In the genomic region with DNA sequence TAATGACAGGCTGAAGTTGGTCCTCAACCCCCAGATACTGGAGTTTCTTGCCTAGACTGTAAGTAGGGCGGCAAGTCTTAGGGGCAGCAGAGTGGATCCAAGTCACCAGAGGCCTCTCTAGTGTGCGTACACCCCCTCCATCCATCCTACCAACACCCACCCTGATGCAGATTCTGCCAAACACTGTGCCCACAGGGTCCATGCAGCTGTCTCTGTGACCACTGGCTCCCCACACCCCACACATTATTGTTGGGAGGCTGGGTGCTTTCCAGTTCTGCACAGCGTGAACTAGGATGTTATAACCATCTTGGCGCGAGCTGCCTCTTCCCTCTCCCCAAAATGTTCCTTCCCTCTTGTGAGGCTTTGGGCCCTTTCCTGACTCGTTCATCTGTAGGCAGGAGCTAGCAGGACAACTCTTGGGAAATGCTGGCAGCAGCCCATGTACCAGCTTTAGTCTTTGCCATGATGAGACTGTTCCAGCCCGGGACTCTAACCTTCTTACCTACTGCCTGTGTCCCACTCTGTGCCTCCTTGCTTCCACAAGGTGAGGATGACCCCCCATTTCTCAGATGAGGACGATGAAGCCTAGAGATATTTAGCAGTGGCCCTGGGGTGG, we compare ENCODE assay signal across 23 mouse cellular contexts. TPM values are rescaled to one million over a fixed set of nuclear protein-coding genes. Genes with fewer than 3 reads are reported as not detected.
A peak's percentile ranks its signal among the peaks of the same experiment; 100 is the strongest.
DNase-seq lines count a peak whose midpoint lies in the region; ATAC-seq and TF ChIP-seq lines count a peak whose summit lies in the region.
"Had no signal": no experiment of that assay in that cellular context is flagged by ENCODE, and none has a peak within 500 bp of the region (broad histone marks: within the 10 kb centered on the region; RNA-seq: fewer than 3 reads in every experiment).

No protein-coding gene starts in this region.

- intact Hi-C loops in heart, adult 2 months (cut with DNase I): no loop called here

- no peak for TF ChIP-seq POLR2A in heart, adult 2 months (IDR thresholded peaks at IDR 0.05; ENCODE audit: insufficient read depth, low read depth, low read length)
- TF ChIP-seq POLR2A in liver, adult 2 months (IDR thresholded peaks at IDR 0.05; ENCODE audit: extremely low read depth, insufficient read depth, low read length): no peak
- TF ChIP-seq POLR2A in myocyte (IDR thresholded peaks at IDR 0.05; ENCODE audit: insufficient read length, low read depth): no peak

- no peaks in the 10 kb centered on the region for H3K79me2 ChIP-seq in heart, adult 2 months (replicated peaks; ENCODE audit: control insufficient read depth, insufficient read depth, low read length)
- H3K79me2 ChIP-seq in liver, adult 2 months (ENCODE audit: control insufficient read depth, insufficient read depth, low read length): no peaks in the 10 kb centered on the region
- no peaks in the 10 kb centered on the region for H3K79me2 ChIP-seq in myocyte (ENCODE audit: control insufficient read depth, insufficient read depth)

- no peak overlapping the region for H3K4me3 ChIP-seq in embryonic facial prominence, embryonic 13.5 days
- no peak overlapping the region for H3K4me3 ChIP-seq in embryonic facial prominence, embryonic 10.5 days
- H3K4me3 ChIP-seq in heart, embryonic 15.5 days: no peak overlapping the region
- no peak overlapping the region for H3K4me3 ChIP-seq in heart, adult 2 months
- no peak overlapping the region for H3K4me3 ChIP-seq in liver, adult 2 months (ENCODE audit: insufficient read depth, low read depth, low read length)
- no peak overlapping the region for H3K4me3 ChIP-seq in myocyte
- H3K4me3 ChIP-seq: erythroblast, embryonic 14.5 days; hindbrain, embryonic 10.5 days; kidney, embryonic 15.5 days; limb, embryonic 10.5 days; liver, embryonic 12.5 days had no signal

- H3K36me3 ChIP-seq in embryonic facial prominence, embryonic 13.5 days: no peaks in the 10 kb centered on the region
- no peaks in the 10 kb centered on the region for H3K36me3 ChIP-seq in embryonic facial prominence, embryonic 10.5 days (replicated peaks)
- H3K36me3 ChIP-seq in heart, embryonic 15.5 days: no peaks in the 10 kb centered on the region
- no peaks in the 10 kb centered on the region for H3K36me3 ChIP-seq in heart, adult 2 months (ENCODE audit: control insufficient read depth, insufficient read depth, low read length)
- H3K36me3 ChIP-seq in liver, adult 2 months (ENCODE audit: control insufficient read depth, insufficient read depth, low read length): no peaks in the 10 kb centered on the region
- H3K36me3 ChIP-seq in myocyte (ENCODE audit: control insufficient read depth, insufficient read depth): no peaks in the 10 kb centered on the region
- H3K36me3 ChIP-seq: G1E; hindbrain, embryonic 10.5 days; kidney, embryonic 15.5 days; limb, embryonic 10.5 days; liver, embryonic 12.5 days had no signal

- DNase-seq in embryonic facial prominence, embryonic 10.5 days (ENCODE audit: low spot score): no peak
- no peak for DNase-seq in heart, adult 2 months
- DNase-seq in liver, adult 2 months (ENCODE audit: extremely low read depth, low read depth, low spot score): peak; percentile 53
- no peak for DNase-seq in liver
- DNase-seq: cerebellum, adult 9-10 months; gastrocnemius, postnatal 25 days; lung, adult 2 months; lung, postnatal 36 days; retina, postnatal 1 day; thymus, postnatal 36 days had no signal

- no peak overlapping the region for H3K27ac ChIP-seq in embryonic facial prominence, embryonic 13.5 days
- H3K27ac ChIP-seq in embryonic facial prominence, embryonic 10.5 days (replicated peaks): no peak overlapping the region
- H3K27ac ChIP-seq in heart, embryonic 15.5 days: peak overlapping the region; percentile 86
- H3K27ac ChIP-seq in heart, adult 2 months: no peak overlapping the region
- H3K27ac ChIP-seq in liver, adult 2 months (replicated peaks; ENCODE audit: insufficient read depth, low read depth, low read length): no peak overlapping the region; the same call in 1 of the 2 replicates
- H3K27ac ChIP-seq: hindbrain, embryonic 10.5 days; hindbrain, postnatal 0 days; kidney, embryonic 15.5 days; limb, embryonic 10.5 days; liver, embryonic 12.5 days had no signal

- no peak for TF ChIP-seq EP300 in heart, adult 2 months (IDR thresholded peaks at IDR 0.05; ENCODE audit: insufficient read depth, low read depth, low read length)

- 0 out of 2 replicates have a peak, but pooled peaks cover 3% of the 10 kb centered on the region for H3K4me1 ChIP-seq in embryonic facial prominence, embryonic 13.5 days
- H3K4me1 ChIP-seq in embryonic facial prominence, embryonic 10.5 days: peaks cover 34% of the 10 kb centered on the region
- peaks cover 28% of the 10 kb centered on the region for H3K4me1 ChIP-seq in heart, embryonic 15.5 days (replicated peaks)
- peaks cover 1% of the 10 kb centered on the region; the same call in 1 of the 2 replicates for H3K4me1 ChIP-seq in heart, adult 2 months (ENCODE audit: control insufficient read depth, insufficient read depth, low read length)
- H3K4me1 ChIP-seq in liver, adult 2 months (ENCODE audit: control insufficient read depth, insufficient read depth, low read length): peaks cover 19% of the 10 kb centered on the region

- H3K4me2 ChIP-seq in embryonic facial prominence, embryonic 13.5 days: no peak overlapping the region
- no peak overlapping the region for H3K4me2 ChIP-seq in heart, embryonic 15.5 days
- H3K4me2 ChIP-seq in myocyte (ENCODE audit: low read depth): no peak overlapping the region
- H3K4me2 ChIP-seq: kidney, embryonic 15.5 days; liver, embryonic 12.5 days had no signal

- no peaks in the 10 kb centered on the region for H3K9me3 ChIP-seq in embryonic facial prominence, embryonic 13.5 days
- H3K9me3 ChIP-seq in embryonic facial prominence, embryonic 10.5 days: no peaks in the 10 kb centered on the region
- H3K9me3 ChIP-seq in heart, embryonic 15.5 days (replicated peaks): no peaks in the 10 kb centered on the region
- H3K9me3 ChIP-seq: G1E; hindbrain, embryonic 10.5 days; kidney, embryonic 15.5 days; limb, embryonic 10.5 days; liver, embryonic 12.5 days had no signal

- ATAC-seq in embryonic facial prominence, embryonic 13.5 days (ENCODE audit: insufficient number of reproducible peaks, insufficient read depth, low FRiP score, low TSS enrichment, low read depth): no peak
- no peak for ATAC-seq in heart, embryonic 15.5 days (replicated peaks; ENCODE audit: insufficient number of reproducible peaks, insufficient read depth, low FRiP score, low read depth)
- ATAC-seq: activated CD4-positive, CD25-positive, alpha-beta regulatory T cell, adult 4 months; forebrain, embryonic 14.5 days; hindbrain, postnatal 0 days; intestine, postnatal 0 days had no signal

- 0 out of 2 replicates have a peak overlapping the region, but pooled peaks have one; percentile 44 for H3K9ac ChIP-seq in embryonic facial prominence, embryonic 13.5 days
- H3K9ac ChIP-seq in heart, embryonic 15.5 days: no peak overlapping the region
- no peak overlapping the region for H3K9ac ChIP-seq in heart, adult 2 months (ENCODE audit: low read depth, low read length)
- no peak overlapping the region for H3K9ac ChIP-seq in liver, adult 2 months (ENCODE audit: low read depth, low read length)
- H3K9ac ChIP-seq: kidney, embryonic 15.5 days; liver, embryonic 12.5 days had no signal

- H3ac ChIP-seq in myocyte (ENCODE audit: control insufficient read depth, insufficient read length): no peak overlapping the region

- no peaks in the 10 kb centered on the region for H3K27me3 ChIP-seq in embryonic facial prominence, embryonic 13.5 days
- H3K27me3 ChIP-seq in embryonic facial prominence, embryonic 10.5 days (replicated peaks; ENCODE audit: low read depth, poor library complexity, severe bottlenecking): peaks cover 31% of the 10 kb centered on the region
- H3K27me3 ChIP-seq in heart, embryonic 15.5 days: no peaks in the 10 kb centered on the region
- no peaks in the 10 kb centered on the region for H3K27me3 ChIP-seq in heart, adult 2 months (ENCODE audit: control insufficient read depth, insufficient read depth, low read length)
- H3K27me3 ChIP-seq in liver, adult 2 months (ENCODE audit: control insufficient read depth, insufficient read depth, low read length): no peaks in the 10 kb centered on the region
- peaks cover 20% of the 10 kb centered on the region for H3K27me3 ChIP-seq in myocyte (ENCODE audit: control insufficient read depth, insufficient read depth, insufficient read length)
- H3K27me3 ChIP-seq: kidney, embryonic 15.5 days; liver, embryonic 12.5 days had no signal

- TF ChIP-seq CTCF in heart, adult 2 months (IDR thresholded peaks at IDR 0.05): no peak
- TF ChIP-seq CTCF in liver, adult 2 months (IDR thresholded peaks at IDR 0.05; ENCODE audit: low read depth, low read length): no peak

- 90% methylated on average over 8 of the region's 8 CpGs for WGBS in embryonic facial prominence, embryonic 13.5 days
- WGBS in embryonic facial prominence, embryonic 10.5 days: 89% methylated on average over 8 of the region's 8 CpGs
- 81% methylated on average over 8 of the region's 8 CpGs for WGBS in heart, embryonic 15.5 days
- 82% methylated on average over 8 of the region's 8 CpGs for WGBS in heart, adult 2 months
- 76% methylated on average over 8 of the region's 8 CpGs for WGBS in liver, adult 2 months

TF ChIP-seq in myocyte, 11 proteins besides CTCF, POLR2A, EP300 and RAD21:
- TF ChIP-seq MYOG (IDR thresholded peaks at IDR 0.05; ENCODE audit: control insufficient read depth in 1 of 3, insufficient read depth in 1 of 3, insufficient read length in 2 of 3, low read depth in 2 of 3) (peak in 2 of 3 experiments; percentile 46 to 65), TCF12 (IDR thresholded peaks at IDR 0.05; ENCODE audit: insufficient read depth, poor library complexity, severe bottlenecking) (no peak), MYOD1 (IDR thresholded peaks at IDR 0.05; ENCODE audit: control insufficient read depth in 1 of 3, insufficient read length in 2 of 3, low read depth in 2 of 3) (peak in 2 of 3 experiments; percentile 51 to 74)

RNA-seq across cellular contexts. Expression of a gene that starts 38.9 kb away (rescaled TPM):
- polyA plus RNA-seq in embryonic facial prominence, embryonic 13.5 days (2015; fragmentation: Nextera tagmentation; extraction: Ambion mirVana): 16.7 and 18.7 TPM in 2 replicates
- polyA plus RNA-seq in embryonic facial prominence, embryonic 10.5 days (2016; fragmentation: Nextera tagmentation; extraction: Ambion mirVana): 8.8 and 9.3 TPM in 2 replicates
- 6.6 and 9.5 TPM in 2 replicates for polyA plus RNA-seq in heart, embryonic 15.5 days (2015; fragmentation: Nextera tagmentation; extraction: Ambion mirVana)
- 10 to 100 TPM; 45.1 to 52.0 TPM for total RNA-seq in heart, adult 2 months (2021)
- 42.7 and 52.6 TPM in 2 replicates for polyA plus RNA-seq in heart, adult 2 months (2012; rRNA removed)
- total RNA-seq in liver, adult 2 months (2014; rRNA removed): 108 and 124 TPM in 2 replicates
- 303 and 313 TPM in 2 replicates for polyA plus RNA-seq in liver, adult 2 months (2012; rRNA removed)
- polyA plus RNA-seq in myocyte (2012; fragmentation: generic; extraction: Trizol): 22.0 TPM
- polyA plus RNA-seq: G1E had no signal
